Mouse (Mus musculus): Measurements from ENCODE around the gene Fam57b.

GRCm38 (mm10) chr7:126760391-126760802 is 37.1 kb upstream of the Fam57b start:
- TF ChIP-seq CTCF (IDR thresholded peaks at IDR 0.05; ENCODE audit: control insufficient read depth, insufficient read depth, insufficient read length) (no peak), MYOD1 (IDR thresholded peaks at IDR 0.05; ENCODE audit: control insufficient read depth, insufficient read length, low read depth) (no peak), USF1 (IDR thresholded peaks at IDR 0.05; ENCODE audit: low read depth) (peak; percentile 55), MAX (IDR thresholded peaks at IDR 0.05) (peak; percentile 33), CEBPB (IDR thresholded peaks at IDR 0.05; ENCODE audit: low read depth) (no peak), MYOG (IDR thresholded peaks at IDR 0.05; ENCODE audit: control insufficient read depth, extremely low read depth, insufficient read length) (no peak), FOSL1 (IDR thresholded peaks at IDR 0.05; ENCODE audit: insufficient read depth, low read length, poor library complexity, severe bottlenecking) (no peak)
